Mouse (Mus musculus) layer of hippocampus, postnatal 10 days (tissue): ENCODE measurements at regions not wholly inside any gene's neighbourhood (a gene's known extent, or its start where the extent isn't known, plus 50 kb on each side); places are given as distances from the start of the nearest gene placed in this dataset.
A peak's percentile ranks its signal among the peaks of the same experiment; 100 is the strongest.
"Not testable (repeated sequence)": the region's sequence is repeated elsewhere in the genome, so short reads cannot be mapped to it uniquely, and the experiment has no call there.

ENCODE experiments used
- DNase-seq, 2 experiments: peaks; one replicate each; pipeline ENCODE4 v3.0.0; 2021; ENCODE audit warnings: low spot score in 2 of 2

DNA sequence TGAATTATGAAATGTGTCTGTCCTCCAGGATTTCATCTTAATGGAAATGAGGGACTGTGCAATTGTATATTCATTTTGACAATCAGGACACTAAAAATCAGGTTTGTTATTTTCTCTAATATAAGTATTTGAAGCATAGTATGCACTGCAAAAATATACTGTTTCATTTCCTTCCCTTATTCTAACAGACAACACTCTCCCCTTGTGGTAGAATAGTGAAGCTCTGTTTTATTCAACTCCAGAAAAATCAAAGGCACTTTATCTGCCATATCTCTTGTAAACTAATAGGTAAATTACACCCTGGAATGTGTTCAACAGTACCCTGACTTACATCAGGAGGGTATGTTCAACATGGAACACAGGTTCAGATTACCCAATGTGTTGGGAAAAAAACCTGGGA, 137.7 kb upstream of the Zfp960 start:
- DNase-seq = no peak

DNA sequence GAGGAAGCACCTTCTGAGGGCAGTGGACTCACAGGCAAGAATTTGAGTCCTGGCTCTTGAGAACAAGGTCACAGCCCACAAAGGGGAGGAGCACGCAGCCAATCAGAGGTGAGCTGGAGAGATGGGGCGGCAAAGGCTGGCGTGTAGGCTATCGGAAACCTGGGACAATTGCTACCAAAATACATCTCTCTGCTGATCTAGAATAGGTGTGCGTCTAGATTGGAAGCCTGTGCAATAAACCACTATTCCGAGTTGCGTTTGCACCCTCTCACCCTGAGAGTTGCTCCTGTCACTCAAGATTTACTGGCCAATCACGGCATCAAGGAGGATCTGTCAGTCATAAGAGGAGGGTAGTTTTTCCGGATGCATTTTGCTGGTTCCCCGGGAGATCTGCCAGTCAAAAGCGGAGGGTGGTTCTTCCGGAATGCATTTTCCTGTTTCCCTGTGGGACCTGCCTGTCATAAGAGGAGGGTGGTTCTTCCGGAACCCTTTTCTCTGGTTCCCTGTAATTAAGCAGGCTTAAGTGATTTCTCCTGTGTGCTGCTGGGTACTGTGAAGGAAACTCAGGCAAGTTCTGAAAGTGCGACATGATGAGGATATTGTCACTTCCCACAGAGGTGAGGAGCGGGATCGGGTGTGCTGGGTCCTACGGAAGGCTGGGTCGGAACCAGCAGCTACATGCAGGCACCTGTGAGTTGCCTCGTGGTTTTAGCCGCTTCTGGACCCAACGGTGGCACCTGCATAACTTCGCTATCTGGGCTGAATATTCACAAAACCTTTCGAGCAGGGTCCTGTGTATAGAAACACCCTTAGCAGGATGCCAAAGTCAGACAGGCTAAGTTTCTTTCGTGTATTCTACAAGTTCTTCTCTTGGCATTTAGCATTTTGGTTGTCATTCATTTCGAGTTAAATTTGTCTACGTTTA, 112.6 kb upstream of the Zfp960 start:
- peak; percentile 83 to 89 for DNase-seq

DNA sequence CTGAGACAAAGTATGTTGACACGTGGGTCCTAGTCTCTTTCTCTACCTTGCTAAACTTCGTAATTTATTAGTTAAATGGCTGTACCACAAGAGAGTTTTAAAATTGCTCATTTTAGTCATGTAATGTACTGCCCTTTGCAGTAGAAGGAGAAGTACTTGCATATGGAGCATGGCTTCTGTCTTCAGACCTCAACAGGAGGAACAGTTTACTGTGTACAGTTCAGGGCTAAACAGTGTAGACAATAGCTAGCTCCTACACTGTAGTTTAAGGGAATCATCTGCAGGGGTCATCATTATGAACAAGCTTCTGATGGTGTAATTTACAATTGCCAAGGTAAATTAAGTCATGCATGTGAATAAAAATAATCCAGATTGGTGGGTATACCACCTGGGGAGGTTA, 111.8 kb upstream of the Zfp960 start:
- DNase-seq = not testable (repeated sequence)

DNA sequence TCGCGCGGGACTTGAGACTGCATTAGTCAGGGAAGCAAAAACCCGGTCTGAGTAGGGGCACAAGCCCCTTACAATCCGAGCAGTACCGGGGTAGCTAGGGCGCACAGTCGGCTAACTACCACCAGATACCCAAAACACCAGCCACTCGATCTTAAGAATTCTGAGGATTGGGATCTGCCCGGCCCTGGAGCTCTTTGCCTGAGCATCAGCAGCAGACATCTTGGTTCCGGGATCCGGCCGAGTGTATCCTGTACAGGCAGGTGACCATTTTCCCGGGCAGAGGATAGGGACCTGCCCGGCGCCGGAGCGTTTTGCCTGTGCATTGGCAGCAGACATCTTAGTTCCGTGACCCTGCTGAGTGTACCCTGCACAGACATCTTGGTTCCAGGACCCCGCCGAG, 66.7 kb upstream of the Zfp960 start:
- DNase-seq = not testable (repeated sequence)

GRCm38 (mm10) chr17:17004632-17005265, 59.2 kb upstream of the Zfp960 start:
- DNase-seq = peak; percentile 77 to 79

DNA sequence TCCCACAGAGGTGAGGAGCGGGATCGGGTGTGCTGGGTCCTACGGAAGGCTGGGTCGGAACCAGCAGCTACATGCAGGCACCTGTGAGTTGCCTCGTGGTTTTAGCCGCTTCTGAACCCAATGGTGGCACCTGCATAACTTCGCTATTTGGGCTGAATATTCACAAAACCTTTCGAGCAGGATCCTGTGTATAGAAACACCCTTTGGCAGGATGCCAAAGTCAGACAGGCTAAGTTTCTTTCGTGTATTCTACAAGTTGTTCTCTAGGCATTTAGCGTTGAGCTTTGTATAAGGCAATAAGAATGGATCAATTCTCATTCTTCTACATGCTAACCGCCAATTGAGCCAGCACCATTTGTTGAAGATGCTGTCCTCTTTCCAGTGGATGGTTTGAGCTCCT, 58.6 kb upstream of the Zfp960 start:
- not testable (repeated sequence) for DNase-seq
